Mouse (Mus musculus) lung, embryonic 16.5 days (tissue): ENCODE results near the gene 2410131K14Rik. TPM values are rescaled to one million over a fixed set of nuclear protein-coding genes. Genes with fewer than 3 reads are reported as not detected.

Experiments used
- ATAC-seq: fragments of 200-750 bp; cut with Nextera tagmentation; 2 replicates; pipeline ENCODE4 v1.8.0; 2017; ENCODE audit warnings: low read depth, mild to moderate bottlenecking, moderate library complexity
- H3K27ac ChIP-seq: fragments of 300-500 bp; sonication (generic); 2 replicates; pipeline ENCODE4 v1.5.1; 2014; ENCODE audit warnings: mild to moderate bottlenecking, control low read depth, low read length
- H3K27me3 ChIP-seq: fragments of 300-500 bp; sonication (generic); 2 replicates; pipeline ENCODE4 v1.6.1; 2014; ENCODE audit warnings: low read depth, low read length, mixed read lengths; ENCODE audit not compliant: control insufficient read depth, insufficient read depth
- H3K36me3 ChIP-seq: fragments of 300-500 bp; sonication (generic); 2 replicates; pipeline ENCODE4 v1.6.1; 2014; ENCODE audit warnings: low read length; ENCODE audit not compliant: control insufficient read depth, insufficient read depth
- H3K4me1 ChIP-seq: fragments of 300-500 bp; sonication (generic); replicated peaks from 2 replicates; pipeline ENCODE4 v1.6.1; 2014; ENCODE audit warnings: low read length, mixed read lengths; ENCODE audit not compliant: control insufficient read depth, insufficient read depth
- H3K4me2 ChIP-seq: fragments of 300-500 bp; sonication (generic); 2 replicates; pipeline ENCODE4 v1.6.1; 2014; ENCODE audit warnings: low read depth, low read length, control low read depth
- H3K4me3 ChIP-seq: fragments of 300-500 bp; sonication (generic); 2 replicates; pipeline ENCODE4 v1.5.1; 2014; ENCODE audit warnings: mild to moderate bottlenecking, low read length, control low read depth
- H3K9ac ChIP-seq: fragments of 300-500 bp; sonication (generic); 2 replicates; pipeline ENCODE4 v1.6.1; 2014; ENCODE audit warnings: low read length, control low read depth
- H3K9me3 ChIP-seq: fragments of 300-500 bp; sonication (generic); 2 replicates; pipeline ENCODE4 v1.6.1; 2016; ENCODE audit warnings: low read length; ENCODE audit not compliant: control insufficient read depth
- WGBS: fragments of 180-500 bp; shearing (Covaris S2); extraction: QIAGEN DNeasy Blood & Tissue Kit; methylation state at CpG from one replicate; pipeline ENCODE4 v1.1.7; 2014; 5-methylcytosine and 5-hydroxymethylcytosine counted together
- polyA plus RNA-seq: library from polyadenylated mRNA; unstranded; fragments of >200 nt; fragmentation: Nextera tagmentation; extraction: Ambion mirVana; gene quantifications from 2 replicates; pipeline ENCODE4 v1.2.1, GENCODE M21; 2015

The 2410131K14Rik gene
- polyA plus RNA-seq, 1 experiment from 2014 or later = 7.2 TPM

- H3K36me3 ChIP-seq = no peaks in the 10 kb centered on the region
- ATAC-seq = no peak
- H3K9me3 ChIP-seq = no peaks in the 10 kb centered on the region
- H3K4me1 ChIP-seq = peaks cover 25% of the 10 kb centered on the region
- H3K9ac ChIP-seq = no peak overlapping the region
- H3K4me3 ChIP-seq = no peak overlapping the region
- no peak overlapping the region for H3K4me2 ChIP-seq
- H3K27ac ChIP-seq = no peak overlapping the region
- WGBS = 60% methylated on average over 10 of the region's 10 CpGs
- peaks cover 13% of the 10 kb centered on the region for H3K27me3 ChIP-seq
Measured at GRCm38 (mm10) chr5:118271449-118272110, 26.6 kb downstream of the 2410131K14Rik start.

GRCm38 (mm10) chr5:118273446-118273845 lies 28.4 kb downstream of the 2410131K14Rik start:
- H3K36me3 ChIP-seq = no peaks in the 10 kb centered on the region
- 75% methylated on average over 7 of the region's 7 CpGs for WGBS
- H3K9me3 ChIP-seq = no peaks in the 10 kb centered on the region
- ATAC-seq = peak; percentile 46
- no peak overlapping the region for H3K27ac ChIP-seq
- no peak overlapping the region for H3K4me2 ChIP-seq
- H3K27me3 ChIP-seq = peaks cover 13% of the 10 kb centered on the region
- no peak overlapping the region for H3K9ac ChIP-seq
- H3K4me1 ChIP-seq = peaks cover 25% of the 10 kb centered on the region
- no peak overlapping the region for H3K4me3 ChIP-seq

- H3K4me2 ChIP-seq = peak overlapping the region; percentile 26
- ATAC-seq = peak; percentile 65
- no peak overlapping the region for H3K27ac ChIP-seq
- H3K4me1 ChIP-seq = peaks cover 25% of the 10 kb centered on the region
- H3K9me3 ChIP-seq = no peaks in the 10 kb centered on the region
- H3K9ac ChIP-seq = no peak overlapping the region
- no peak overlapping the region for H3K4me3 ChIP-seq
- no peaks in the 10 kb centered on the region for H3K36me3 ChIP-seq
- 14% methylated on average over 9 of the region's 9 CpGs for WGBS
- H3K27me3 ChIP-seq = peaks cover 13% of the 10 kb centered on the region
Measured at GRCm38 (mm10) chr5:118274546-118274945, 29.5 kb downstream of the 2410131K14Rik start.

GRCm38 (mm10) chr5:118276281-118276680 lies 31.3 kb downstream of the 2410131K14Rik start:
- Histone ChIP-seq H3K27me3 (peaks cover 9% of the 10 kb centered on the region; the same call in 1 of the 2 replicates), H3K27ac (no peak overlapping the region), H3K4me3 (no peak overlapping the region), H3K9ac (no peak overlapping the region), H3K4me2 (no peak overlapping the region), H3K9me3 (no peaks in the 10 kb centered on the region), H3K4me1 (peaks cover 25% of the 10 kb centered on the region), H3K36me3 (no peaks in the 10 kb centered on the region)
- no peak for ATAC-seq
- 55% methylated on average over 7 of the region's 7 CpGs for WGBS

GRCm38 (mm10) chr5:118276711-118277110 lies 31.7 kb downstream of the 2410131K14Rik start:
- WGBS = 32% methylated on average over 8 of the region's 8 CpGs

GRCm38 (mm10) chr5:118277741-118278495 lies 32.9 kb downstream of the 2410131K14Rik start:
- 77% methylated on average over 18 of the region's 18 CpGs for WGBS
- H3K27me3 ChIP-seq = peaks cover 2% of the 10 kb centered on the region; the same call in 1 of the 2 replicates
- no peak for ATAC-seq

More at GRCm38 (mm10) chr5:118276711-118277110, 31.7 kb downstream of the 2410131K14Rik start:
- peaks cover 9% of the 10 kb centered on the region; the same call in 1 of the 2 replicates for H3K27me3 ChIP-seq
- no peaks in the 10 kb centered on the region for H3K36me3 ChIP-seq
- no peak for ATAC-seq
- no peak overlapping the region for H3K4me2 ChIP-seq
- no peak overlapping the region for H3K9ac ChIP-seq
- H3K4me1 ChIP-seq = peaks cover 25% of the 10 kb centered on the region
- no peaks in the 10 kb centered on the region for H3K9me3 ChIP-seq
- no peak overlapping the region for H3K4me3 ChIP-seq
- H3K27ac ChIP-seq = no peak overlapping the region

GRCm38 (mm10) chr5:118291453-118291852 lies 46.4 kb downstream of the 2410131K14Rik start:
- H3K4me2 ChIP-seq = no peak overlapping the region
- ATAC-seq = no peak
- H3K9ac ChIP-seq = no peak overlapping the region
- H3K27ac ChIP-seq = no peak overlapping the region
- 95% methylated on average over 4 of the region's 4 CpGs for WGBS
- no peak overlapping the region for H3K4me3 ChIP-seq
- no peaks in the 10 kb centered on the region for H3K27me3 ChIP-seq
- H3K36me3 ChIP-seq = no peaks in the 10 kb centered on the region
- H3K9me3 ChIP-seq = no peaks in the 10 kb centered on the region
- peaks cover 22% of the 10 kb centered on the region for H3K4me1 ChIP-seq

More at GRCm38 (mm10) chr5:118277741-118278495, 32.9 kb downstream of the 2410131K14Rik start:
- H3K4me1 ChIP-seq = peaks cover 18% of the 10 kb centered on the region
- H3K9ac ChIP-seq = no peak overlapping the region
- no peak overlapping the region for H3K4me3 ChIP-seq
- no peak overlapping the region for H3K4me2 ChIP-seq
- H3K27ac ChIP-seq = no peak overlapping the region
- no peaks in the 10 kb centered on the region for H3K9me3 ChIP-seq
- H3K36me3 ChIP-seq = no peaks in the 10 kb centered on the region

GRCm38 (mm10) chr5:118292476-118292875 lies 47.4 kb downstream of the 2410131K14Rik start:
- H3K4me2 ChIP-seq = no peak overlapping the region
- no peak overlapping the region for H3K4me3 ChIP-seq
- H3K27me3 ChIP-seq = no peaks in the 10 kb centered on the region
- H3K27ac ChIP-seq = no peak overlapping the region
- no peaks in the 10 kb centered on the region for H3K36me3 ChIP-seq
- peaks cover 26% of the 10 kb centered on the region for H3K4me1 ChIP-seq
- WGBS = 47% methylated on average over 4 of the region's 4 CpGs
- H3K9me3 ChIP-seq = no peaks in the 10 kb centered on the region
- no peak overlapping the region for H3K9ac ChIP-seq
- ATAC-seq = no peak

GRCm38 (mm10) chr5:118294086-118294864 lies 49.2 kb downstream of the 2410131K14Rik start:
- H3K4me2 ChIP-seq = peak overlapping the region; percentile 52
- no peaks in the 10 kb centered on the region for H3K27me3 ChIP-seq
- ATAC-seq = peak; percentile 97
- H3K4me3 ChIP-seq = peak overlapping the region; percentile 15
- 6% methylated on average over 23 of the region's 23 CpGs for WGBS
- peak overlapping the region; percentile 93 for H3K27ac ChIP-seq
- no peaks in the 10 kb centered on the region for H3K9me3 ChIP-seq
- H3K36me3 ChIP-seq = no peaks in the 10 kb centered on the region
- H3K4me1 ChIP-seq = peaks cover 27% of the 10 kb centered on the region
- H3K9ac ChIP-seq = peak overlapping the region; percentile 31; the same call in 1 of the 2 replicates
